Mouse (Mus musculus) spleen, postnatal 10 days (tissue): ENCODE measurements around the gene Sfi1.
"Not testable (repeated sequence)": the region's sequence is repeated elsewhere in the genome, so short reads cannot be mapped to it uniquely, and the experiment has no call there.

Source experiments
- DNase-seq, 2 experiments: peaks; one replicate each; pipeline ENCODE4 v3.0.0; 2021 to 2022; ENCODE audit warnings: low spot score in 2 of 2

Gene Sfi1

GRCm38 (mm10) chr11:3193363-3193762 lies at the start of gene Sfi1:
Gene Sfi1, minus strand, starts transcription at chr11:3193463.
- DNase-seq: no peak

GRCm38 (mm10) chr11:3242395-3242794 lies 49.1 kb upstream of the Sfi1 start:
- no peak for DNase-seq

- DNase-seq: no peak
Measured at GRCm38 (mm10) chr11:3235277-3235676, 42.0 kb upstream of the Sfi1 start.

- no peak for DNase-seq
Measured at GRCm38 (mm10) chr11:3233704-3234103, 40.4 kb upstream of the Sfi1 start.

GRCm38 (mm10) chr11:3232248-3232647 lies 39.0 kb upstream of the Sfi1 start:
- no peak for DNase-seq

- no peak for DNase-seq
Measured at GRCm38 (mm10) chr11:3227113-3227512, 33.9 kb upstream of the Sfi1 start.

GRCm38 (mm10) chr11:3223105-3223504 lies 29.8 kb upstream of the Sfi1 start:
- DNase-seq: no peak

- no peak for DNase-seq
Measured at GRCm38 (mm10) chr11:3212526-3212925, 19.3 kb upstream of the Sfi1 start.

GRCm38 (mm10) chr11:3206783-3207182 lies 13.5 kb upstream of the Sfi1 start:
- no peak for DNase-seq

- no peak for DNase-seq
Measured at GRCm38 (mm10) chr11:3205207-3205606, 11.9 kb upstream of the Sfi1 start.

GRCm38 (mm10) chr11:3203771-3204170 lies 10.5 kb upstream of the Sfi1 start:
- DNase-seq: no peak

- DNase-seq: peak; percentile 74
Measured at GRCm38 (mm10) chr11:3202781-3203441, 9.6 kb upstream of the Sfi1 start.

- DNase-seq: peak; percentile 91 to 96
Measured at GRCm38 (mm10) chr11:3202231-3202701, 9.0 kb upstream of the Sfi1 start, which contains the start of gene Eif4enif1. Gene Eif4enif1, plus strand, starts transcription at chr11:3202392.

- peak; percentile 23 to 34 for DNase-seq
Measured at GRCm38 (mm10) chr11:3201326-3202230, 8.3 kb upstream of the Sfi1 start.

GRCm38 (mm10) chr11:3200636-3201035 lies 7.4 kb upstream of the Sfi1 start:
- not testable (repeated sequence) for DNase-seq

GRCm38 (mm10) chr11:3182707-3183106 lies 10.6 kb downstream of the Sfi1 start:
- DNase-seq: peak in 1 of 2 experiments; percentile 34

GRCm38 (mm10) chr11:3181971-3182370 lies 11.3 kb downstream of the Sfi1 start:
- not testable (repeated sequence) for DNase-seq

- DNase-seq: peak; percentile 73 to 81
Measured at GRCm38 (mm10) chr11:3181250-3181649, 12.0 kb downstream of the Sfi1 start.

- DNase-seq: not testable (repeated sequence)
Measured at GRCm38 (mm10) chr11:3180510-3181160, 12.6 kb downstream of the Sfi1 start.

GRCm38 (mm10) chr11:3179726-3180092 lies 13.6 kb downstream of the Sfi1 start:
- DNase-seq: peak; percentile 44 to 47

GRCm38 (mm10) chr11:3178968-3179725 lies 14.1 kb downstream of the Sfi1 start:
- peak; percentile 46 to 68 for DNase-seq
